Mouse (Mus musculus): ENCODE measurements around the gene Sec24a.
"Not testable (repeated sequence)": the region's sequence is repeated elsewhere in the genome, so short reads cannot be mapped to it uniquely, and the experiment has no call there.

Sec24a gene

GRCm38 (mm10) chr11:51761241-51761640, 2.2 kb downstream of the Sec24a start:
- in situ Hi-C loops (cut with MboI, MseI) = no loop called here

- in situ Hi-C loops (cut with MboI, MseI) = loop anchor here (5.0 kb wide), 1 partner anchor 47 kb away; no protein-coding TSS in a partner anchor
These were observed 3.3 kb downstream of the Sec24a start for GRCm38 (mm10) chr11:51759941-51760657.

- in situ Hi-C loops (cut with MboI, MseI) = loop anchor here (5.0 kb wide), 1 partner anchor 48 kb away; no protein-coding TSS in a partner anchor
These were observed 4.2 kb downstream of the Sec24a start for GRCm38 (mm10) chr11:51759251-51759650.

- in situ Hi-C loops (cut with MboI, MseI) = loop anchor here (5.0 kb wide), 1 partner anchor 49 kb away; no protein-coding TSS in a partner anchor
These were observed 5.2 kb downstream of the Sec24a start for GRCm38 (mm10) chr11:51758207-51758606.

- in situ Hi-C loops (cut with MboI, MseI) = loop anchor here (5.0 kb wide), 1 partner anchor 50 kb away; no protein-coding TSS in a partner anchor
These were observed 5.8 kb downstream of the Sec24a start for GRCm38 (mm10) chr11:51757625-51758024.

- in situ Hi-C loops (cut with MboI, MseI) = loop anchor here (5.0 kb wide), 1 partner anchor 50 kb away; no protein-coding TSS in a partner anchor
These were observed 6.4 kb downstream of the Sec24a start for GRCm38 (mm10) chr11:51757023-51757422.

- in situ Hi-C loops (cut with MboI, MseI) = loop anchor here (5.0 kb wide), 1 partner anchor 51 kb away; no protein-coding TSS in a partner anchor
These were observed 7.1 kb downstream of the Sec24a start for GRCm38 (mm10) chr11:51756352-51756771.

GRCm38 (mm10) chr11:51755621-51756311, 7.7 kb downstream of the Sec24a start:
- in situ Hi-C loops (cut with MboI, MseI) = loop anchor here (5.0 kb wide), 1 partner anchor 52 kb away; no protein-coding TSS in a partner anchor

- in situ Hi-C loops (cut with MboI, MseI) = not testable (repeated sequence)
These were observed 11.7 kb downstream of the Sec24a start for GRCm38 (mm10) chr11:51751623-51752225.

GRCm38 (mm10) chr11:51746096-51746495, 17.3 kb downstream of the Sec24a start:
- in situ Hi-C loops (cut with MboI, MseI) = loop anchor here (5.0 kb wide), 1 partner anchor 41 kb away; no protein-coding TSS in a partner anchor

- in situ Hi-C loops (cut with MboI, MseI) = no loop called here
These were observed 22.7 kb downstream of the Sec24a start for GRCm38 (mm10) chr11:51740701-51741100.

- in situ Hi-C loops (cut with MboI, MseI) = no loop called here
These were observed 24.6 kb downstream of the Sec24a start for GRCm38 (mm10) chr11:51738651-51739403.

- in situ Hi-C loops (cut with MboI, MseI) = not testable (repeated sequence)
These were observed 29.2 kb downstream of the Sec24a start for GRCm38 (mm10) chr11:51734218-51734617.

GRCm38 (mm10) chr11:51732883-51733282, 30.6 kb downstream of the Sec24a start:
- in situ Hi-C loops (cut with MboI, MseI) = no loop called here

GRCm38 (mm10) chr11:51721066-51721465, 42.4 kb downstream of the Sec24a start:
- in situ Hi-C loops (cut with MboI, MseI) = loop anchor here (10.0 kb wide), 1 partner anchor 264 kb away; no protein-coding TSS in a partner anchor

GRCm38 (mm10) chr11:51707080-51707479, 56.4 kb downstream of the Sec24a start:
- in situ Hi-C loops (cut with MboI, MseI) = no loop called here

GRCm38 (mm10) chr11:51706451-51706850, 57.0 kb downstream of the Sec24a start:
- in situ Hi-C loops (cut with MboI, MseI) = no loop called here

GRCm38 (mm10) chr11:51703379-51703998, 59.9 kb downstream of the Sec24a start:
- in situ Hi-C loops (cut with MboI, MseI) = no loop called here

GRCm38 (mm10) chr11:51702831-51703230, 60.6 kb downstream of the Sec24a start:
- in situ Hi-C loops (cut with MboI, MseI) = no loop called here

GRCm38 (mm10) chr11:51694984-51695383, 68.5 kb downstream of the Sec24a start:
- in situ Hi-C loops (cut with MboI, MseI) = no loop called here

- in situ Hi-C loops (cut with MboI, MseI) = not testable (repeated sequence)
These were observed 72.8 kb downstream of the Sec24a start for GRCm38 (mm10) chr11:51690597-51690996.

Data from T-helper 2 cell (primary cell).